Mouse (Mus musculus) ES-Bruce4 (cell line): Measurements from ENCODE around the gene Gm49776.

Experiments used
- CTCF ChIP-seq: IDR thresholded peaks from one replicate; pipeline ENCODE4 v1.8.1; 2011; ENCODE audit warnings: low read depth, low read length
- POLR2A ChIP-seq: IDR thresholded peaks from one replicate; pipeline ENCODE4 v1.8.1; 2011; ENCODE audit warnings: low read length; ENCODE audit not compliant: insufficient read depth

DNA sequence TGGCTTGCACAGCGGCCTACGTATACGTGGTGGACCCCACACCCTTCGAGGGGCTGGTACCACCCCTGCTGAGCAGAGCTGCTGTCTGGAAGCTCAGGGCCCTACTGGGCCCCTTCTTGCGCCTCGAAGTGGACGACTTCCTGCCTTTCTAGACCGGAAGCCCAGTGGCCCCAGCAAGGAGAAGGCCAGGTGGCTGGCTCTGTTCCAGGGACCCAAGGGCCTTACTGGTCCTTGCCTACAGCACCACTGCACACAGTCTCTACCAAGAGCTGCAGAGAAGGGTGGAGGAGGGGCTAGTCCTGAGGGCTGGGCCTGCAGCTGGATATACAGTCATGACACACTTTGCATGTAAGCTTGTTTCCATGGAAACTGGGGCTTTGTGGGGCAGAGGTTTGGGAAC is 38.1 kb downstream of the Gm49776 start:
- no peak for TF ChIP-seq POLR2A
- no peak for TF ChIP-seq CTCF
